Mouse (Mus musculus) G1E (cell line): Measurements from ENCODE around the gene B230217C12Rik.

Experiments used
- CTCF ChIP-seq: IDR thresholded peaks from 2 replicates; pipeline ENCODE4 v1.5.1; 2012; ENCODE audit warnings: low read depth, low read length, inconsistent platforms, mixed read lengths
- GATA1 ChIP-seq: IDR thresholded peaks from 2 replicates; pipeline ENCODE4 v1.6.1; 2012; ENCODE audit warnings: borderline replicate concordance, low read length, inconsistent platforms, mixed read lengths
- TAL1 ChIP-seq: conservative IDR thresholded peaks from 2 replicates; pipeline ENCODE4 v1.6.1; 2012; ENCODE audit warnings: low read depth, low read length, inconsistent platforms, mixed read lengths

DNA sequence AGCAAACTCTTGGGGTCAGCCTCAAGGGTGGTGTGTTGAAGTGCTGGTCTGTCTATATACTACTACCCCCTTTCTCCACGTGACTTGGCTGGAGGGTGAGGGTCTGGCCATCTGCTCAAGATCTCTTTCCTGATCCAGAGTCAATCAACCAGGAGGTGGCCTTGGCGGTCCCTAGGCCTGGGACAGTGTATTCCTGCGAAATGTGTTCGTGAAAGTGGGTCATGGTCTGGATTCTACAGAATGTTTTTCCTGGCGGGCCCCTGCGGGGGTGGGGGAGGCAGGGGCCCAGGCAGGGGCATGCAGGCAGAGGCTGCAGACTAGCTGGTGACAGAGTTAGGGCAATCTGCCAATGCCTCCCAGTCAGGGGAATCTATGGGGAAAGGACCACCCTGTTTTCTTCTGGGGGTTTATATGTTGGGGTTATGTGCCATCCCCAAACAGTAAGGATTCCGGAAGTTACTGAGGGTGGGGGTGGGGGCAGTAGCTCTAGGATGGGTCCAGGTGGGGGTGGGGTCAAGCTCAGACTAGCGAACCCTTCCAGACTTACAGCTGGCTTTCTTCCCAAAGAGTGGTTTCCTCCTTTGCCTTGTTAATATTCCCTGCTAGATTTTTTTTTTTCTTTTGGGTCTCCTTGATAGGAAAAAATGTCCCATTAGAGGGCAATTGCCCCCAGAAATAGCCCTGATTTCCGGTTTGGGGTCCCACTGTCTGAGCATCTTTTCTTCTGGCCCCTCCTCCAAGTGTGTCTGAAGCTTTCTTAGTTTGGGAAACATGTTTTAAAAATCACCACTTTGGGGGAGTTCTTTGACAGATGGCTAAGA, 35.5 kb upstream of the B230217C12Rik start:
- no peak for TF ChIP-seq CTCF
- TF ChIP-seq GATA1, result no peak
- no peak for TF ChIP-seq TAL1
